Mouse (Mus musculus) macrophage (primary cell): ENCODE results near the gene 1190005I06Rik. TPM values are rescaled to one million over a fixed set of nuclear protein-coding genes. Genes with fewer than 3 reads are reported as not detected.

Source experiments
- H3K27ac ChIP-seq: fragments of 350-480 bp; formaldehyde crosslinking; 2 replicates; pipeline ENCODE4 v1.9.0; 2021
- H3K36me3 ChIP-seq: fragments of 350-480 bp; formaldehyde crosslinking; 2 replicates; pipeline ENCODE4 v1.9.0; 2021; ENCODE audit errors: inconsistent target
- H3K4me3 ChIP-seq: fragments of 350-480 bp; formaldehyde crosslinking; 2 replicates; pipeline ENCODE4 v1.9.0; 2021; ENCODE audit errors: inconsistent target
- H3K79me2 ChIP-seq: fragments of 350-480 bp; formaldehyde crosslinking; 2 replicates; pipeline ENCODE4 v1.9.0; 2021; ENCODE audit errors: inconsistent target
- WGBS: methylation state at CpG from one replicate; pipeline ENCODE4 v1.1.7; 2026; ENCODE audit warnings: inconsistent platforms; ENCODE audit not compliant: missing documents; 5-methylcytosine and 5-hydroxymethylcytosine counted together
- polyA plus RNA-seq: library from polyadenylated mRNA; stranded (reverse); fragments of 250-400 nt; gene quantifications from 3 replicates; pipeline ENCODE4 v1.2.4, GENCODE M21; 2018; ENCODE audit warnings: inconsistent platforms

The 1190005I06Rik gene
- polyA plus RNA-seq, 1 experiment from 2014 or later, result 0.83 TPM

DNA sequence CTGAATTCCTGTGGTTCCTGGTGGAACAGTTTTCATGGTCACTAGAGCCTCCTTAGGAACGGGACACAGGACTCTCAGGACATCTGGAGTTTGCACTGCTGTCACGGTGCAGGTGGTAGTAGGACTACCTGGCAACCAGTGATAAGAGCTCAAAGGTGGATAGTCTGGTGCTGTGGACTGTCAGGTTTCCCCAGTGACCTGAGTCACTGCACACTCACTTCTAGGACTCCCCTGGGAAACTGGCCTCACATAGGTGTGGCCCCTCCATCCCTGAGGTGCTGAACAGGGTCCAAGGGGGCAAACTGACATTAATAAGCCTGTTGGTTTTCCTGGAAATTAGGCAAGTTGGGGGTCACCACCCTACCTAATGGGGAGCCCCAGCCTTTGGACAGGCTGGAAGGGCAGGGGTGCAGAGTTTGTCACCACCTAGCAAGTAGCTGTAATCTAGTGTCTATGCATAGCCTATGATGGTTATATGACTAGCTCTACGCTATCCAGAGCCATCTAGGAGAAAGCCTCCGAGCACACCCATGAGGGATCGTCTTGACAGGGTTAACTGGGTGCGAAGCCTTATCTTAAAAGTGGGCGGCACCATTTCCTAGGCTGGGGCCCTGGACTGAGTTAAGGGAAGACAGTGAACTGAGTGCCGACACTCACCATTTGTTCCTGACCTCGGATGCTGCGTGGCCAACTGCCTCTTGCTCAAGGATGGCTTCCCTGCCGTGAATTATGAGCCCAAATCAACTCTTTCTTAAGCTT is 32.4 kb upstream of the 1190005I06Rik start:
- 63% methylated on average over 10 of the region's 11 CpGs for WGBS
- Histone ChIP-seq H3K79me2 (no peaks in the 10 kb centered on the region), H3K36me3 (peaks cover 5% of the 10 kb centered on the region; the same call in 1 of the 2 replicates), H3K27ac (no peak overlapping the region), H3K4me3 (no peak overlapping the region)

DNA sequence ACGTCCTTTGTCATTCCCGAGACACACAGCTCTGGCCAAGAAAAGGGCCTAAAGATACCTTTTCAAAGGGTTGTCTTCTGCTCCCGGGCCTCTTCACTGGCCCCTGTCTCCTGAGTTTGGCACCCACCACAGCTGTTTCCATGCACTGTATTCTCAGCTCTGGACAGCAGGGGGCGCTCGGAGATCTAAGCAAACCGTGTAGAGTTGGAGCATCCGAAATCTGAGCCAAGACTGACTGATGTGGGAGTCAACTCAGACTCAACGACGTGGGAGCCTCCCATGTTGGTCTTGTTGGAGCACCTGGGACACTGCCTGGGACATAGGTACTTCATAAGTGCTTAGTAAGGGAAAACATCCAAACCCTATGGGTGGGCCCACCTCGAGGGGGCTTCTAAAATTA is 31.0 kb upstream of the 1190005I06Rik start:
- H3K36me3 ChIP-seq, result peaks cover 12% of the 10 kb centered on the region; the same call in 1 of the 2 replicates
- no peaks in the 10 kb centered on the region for H3K79me2 ChIP-seq
- no peak overlapping the region for H3K27ac ChIP-seq
- H3K4me3 ChIP-seq, result no peak overlapping the region
- WGBS, result 19% methylated on average over 10 of the region's 10 CpGs

DNA sequence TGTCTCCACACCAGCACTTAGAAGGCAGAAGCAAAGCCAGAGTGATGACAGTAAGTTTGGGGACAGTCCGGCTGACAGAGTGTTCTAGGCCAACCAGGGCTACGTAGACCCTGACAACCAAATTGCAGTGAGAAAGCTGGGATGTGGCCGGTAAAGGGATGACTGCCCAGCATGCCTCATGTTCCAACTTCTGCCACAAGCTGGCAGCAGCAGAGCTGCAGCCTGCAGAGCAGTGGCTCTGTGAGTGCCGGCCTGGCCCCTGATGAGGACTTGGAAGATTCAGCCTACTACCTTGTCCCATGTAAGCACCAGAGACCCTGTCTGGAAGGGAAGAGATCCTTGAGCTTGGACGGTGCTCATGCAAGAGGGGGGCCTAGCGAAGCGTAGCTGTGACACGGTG is 28.3 kb upstream of the 1190005I06Rik start:
- H3K27ac ChIP-seq, result no peak overlapping the region
- WGBS, result 93% methylated on average over 7 of the region's 8 CpGs
- no peak overlapping the region for H3K4me3 ChIP-seq
- H3K79me2 ChIP-seq, result peaks cover 20% of the 10 kb centered on the region
- H3K36me3 ChIP-seq, result peaks cover 37% of the 10 kb centered on the region

DNA sequence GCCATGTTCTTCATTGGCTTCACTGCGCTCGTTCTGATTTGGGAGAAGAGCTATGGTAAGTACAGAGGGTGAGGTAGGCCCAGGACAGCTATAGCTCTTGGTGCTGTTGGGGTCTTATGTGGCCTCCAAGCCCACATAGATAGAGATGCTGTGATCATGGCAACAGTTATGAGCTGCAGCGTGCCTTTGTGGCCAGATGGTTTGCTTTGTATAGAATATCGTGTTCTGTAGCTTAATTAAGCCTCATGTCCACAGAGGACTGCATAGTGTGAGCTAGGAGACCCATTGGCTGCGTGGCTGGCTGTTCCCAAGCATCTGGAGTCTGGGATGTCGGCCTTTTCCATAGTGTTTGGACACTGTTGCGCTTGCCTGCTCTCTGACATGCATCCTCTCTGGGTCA is 25.9 kb upstream of the 1190005I06Rik start:
- peaks cover 44% of the 10 kb centered on the region for H3K79me2 ChIP-seq
- peaks cover 47% of the 10 kb centered on the region for H3K36me3 ChIP-seq
- no peak overlapping the region for H3K27ac ChIP-seq
- WGBS, result 91% methylated on average over 7 of the region's 7 CpGs
- H3K4me3 ChIP-seq, result no peak overlapping the region

DNA sequence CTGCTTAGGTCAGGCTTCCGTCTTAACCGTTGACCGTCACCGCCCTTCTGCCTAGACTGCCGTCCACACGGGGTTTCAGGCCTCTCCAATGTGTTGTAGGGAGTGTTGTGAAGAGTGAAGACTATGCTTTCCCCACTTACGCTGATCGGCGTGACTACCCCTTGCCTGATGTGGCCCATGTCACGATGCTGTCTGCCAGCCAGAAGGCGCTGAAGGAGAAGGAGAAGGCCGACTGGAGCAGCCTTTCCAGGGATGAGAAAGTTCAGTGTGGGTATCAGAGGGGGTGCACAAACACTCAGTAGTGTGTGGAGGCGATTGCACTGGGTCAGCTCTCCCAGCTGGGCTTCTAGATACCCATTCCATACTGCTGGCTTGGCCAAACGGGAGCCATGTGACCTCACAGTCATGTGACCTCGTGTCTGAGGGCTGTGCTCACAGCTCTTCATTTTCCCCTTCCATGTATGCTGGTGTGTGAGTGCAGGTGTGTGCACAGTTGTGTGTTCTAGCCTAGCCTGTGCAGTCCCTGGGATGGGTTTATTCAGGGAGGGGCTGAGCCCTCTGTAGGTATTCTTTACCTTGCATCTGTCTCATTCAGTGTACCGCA is 25.3 kb upstream of the 1190005I06Rik start:
- 91% methylated on average over 16 of the region's 16 CpGs for WGBS
- H3K4me3 ChIP-seq, result no peak overlapping the region

DNA sequence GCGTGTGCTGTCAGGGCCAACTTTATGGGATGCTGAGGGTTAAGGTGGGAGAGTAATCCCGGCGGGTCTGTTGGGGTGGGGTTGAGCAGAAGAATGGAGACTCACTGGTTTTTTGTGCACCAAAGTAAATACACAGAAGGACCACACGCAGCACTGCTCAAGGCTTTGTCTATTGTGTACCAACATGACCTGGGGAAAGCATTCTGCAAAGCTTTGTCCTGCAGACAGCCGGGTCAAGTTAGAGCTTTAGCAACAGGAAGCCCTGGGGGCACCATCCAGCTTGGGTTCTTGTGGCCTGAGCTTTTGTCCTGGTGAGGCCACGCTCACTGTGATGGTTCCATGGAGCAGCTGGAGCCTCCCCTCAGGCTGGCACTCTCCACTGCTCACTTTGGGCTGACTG is 24.3 kb upstream of the 1190005I06Rik start:
- WGBS, result 89% methylated on average over 6 of the region's 6 CpGs
- Histone ChIP-seq H3K79me2 (peaks cover 51% of the 10 kb centered on the region), H3K27ac (no peak overlapping the region), H3K4me3 (no peak overlapping the region), H3K36me3 (peaks cover 42% of the 10 kb centered on the region)

More for the DNA sequence above, 25.3 kb upstream of the 1190005I06Rik start:
- H3K27ac ChIP-seq, result no peak overlapping the region
- peaks cover 47% of the 10 kb centered on the region for H3K36me3 ChIP-seq
- H3K79me2 ChIP-seq, result peaks cover 44% of the 10 kb centered on the region

DNA sequence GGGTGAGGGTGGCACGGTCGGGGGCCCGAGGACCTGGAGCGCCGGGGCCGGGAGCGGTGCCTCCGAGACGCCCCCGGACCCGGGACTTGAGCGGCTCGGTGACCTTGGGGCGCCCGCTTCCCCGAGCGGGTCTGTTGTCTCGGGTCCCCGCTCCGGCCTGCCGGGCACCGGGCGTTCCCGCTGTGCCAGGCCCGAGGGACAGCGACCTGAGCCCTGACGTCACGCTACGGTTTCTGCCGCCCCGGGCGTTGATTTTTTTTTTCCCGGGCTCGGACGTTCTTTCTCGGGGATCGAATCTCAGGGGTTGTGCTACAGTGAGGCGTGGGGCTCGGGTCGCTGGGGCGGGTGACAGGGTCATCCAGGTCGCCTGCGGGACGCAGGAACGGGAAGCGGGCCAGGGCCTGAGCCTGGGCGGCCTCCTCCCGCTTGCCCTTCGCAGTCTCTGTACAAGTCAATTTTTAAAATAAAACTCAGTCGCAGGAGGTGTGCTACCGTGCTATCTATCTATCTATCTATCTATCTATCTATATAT is 21.0 kb upstream of the 1190005I06Rik start, which contains the start of gene Emc8:
Gene Emc8 (minus strand): TSS at position 200 of the 532 bp plus-strand sequence.
- peak within 1 kb of the TSS; percentile 74 for H3K4me3 ChIP-seq
- WGBS, result under 1% methylated on average over 51 of the region's 51 CpGs

DNA sequence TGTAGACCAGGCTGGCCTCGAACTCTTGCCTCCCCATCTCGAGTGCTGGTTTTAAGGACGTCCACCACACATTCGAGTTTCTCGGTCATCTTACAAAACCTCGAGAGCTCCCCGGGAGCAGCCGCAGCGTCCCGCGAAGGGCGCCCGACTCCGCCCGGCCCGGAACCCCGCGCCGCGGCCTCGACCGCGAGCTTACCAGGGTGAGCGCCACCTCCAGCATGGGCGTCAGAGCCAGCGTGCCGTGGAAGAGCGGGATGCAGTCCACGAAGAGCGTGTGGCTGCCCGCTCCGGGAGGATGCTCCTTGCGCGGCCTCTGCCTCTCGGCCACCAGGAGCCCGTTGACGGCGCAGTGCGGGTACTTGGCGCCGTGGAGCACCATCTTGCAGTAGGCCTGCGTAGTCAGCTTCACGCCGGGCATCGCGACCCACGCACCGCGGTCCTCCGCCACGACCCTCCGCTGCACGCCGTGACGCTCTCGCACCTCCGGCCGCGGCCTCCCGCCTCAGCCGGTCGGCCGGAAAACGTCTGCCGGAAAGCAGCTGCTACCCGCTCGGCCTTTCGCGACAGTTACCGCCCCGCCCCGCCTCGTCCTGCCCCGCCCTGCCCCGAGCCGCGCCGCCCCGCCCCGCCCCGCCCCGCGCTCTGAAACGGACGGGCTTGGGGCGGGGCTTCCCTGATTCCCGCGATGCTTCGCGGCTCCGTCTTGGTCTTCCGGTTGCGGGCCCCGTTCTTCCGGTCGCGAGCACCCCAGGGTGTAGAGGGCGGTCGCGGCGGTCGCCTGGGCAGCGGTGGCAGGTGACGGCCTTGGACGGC is 20.3 kb upstream of the 1190005I06Rik start, which contains the start of the genes Gm27021 and Cox4i1:
Gene Gm27021 (minus strand): TSS at position 519 of the 813 bp plus-strand sequence.
Gene Cox4i1 (plus strand): TSS at position 662 of the 813 bp plus-strand sequence.
- peaks cover 89% of the 10 kb centered on the region for H3K79me2 ChIP-seq
- H3K4me3 ChIP-seq, result peak within 1 kb of the TSS; percentile 74
- peaks cover 29% of the 10 kb centered on the region for H3K36me3 ChIP-seq
- WGBS, result under 1% methylated on average over 92 of the region's 105 CpGs
- H3K27ac ChIP-seq, result peak within 1 kb of the TSS; percentile 39

More for the DNA sequence above, 21.0 kb upstream of the 1190005I06Rik start, which contains the start of gene Emc8:
- H3K27ac ChIP-seq, result peak within 1 kb of the TSS; percentile 39
- H3K36me3 ChIP-seq, result peaks cover 35% of the 10 kb centered on the region
- H3K79me2 ChIP-seq, result peaks cover 82% of the 10 kb centered on the region

DNA sequence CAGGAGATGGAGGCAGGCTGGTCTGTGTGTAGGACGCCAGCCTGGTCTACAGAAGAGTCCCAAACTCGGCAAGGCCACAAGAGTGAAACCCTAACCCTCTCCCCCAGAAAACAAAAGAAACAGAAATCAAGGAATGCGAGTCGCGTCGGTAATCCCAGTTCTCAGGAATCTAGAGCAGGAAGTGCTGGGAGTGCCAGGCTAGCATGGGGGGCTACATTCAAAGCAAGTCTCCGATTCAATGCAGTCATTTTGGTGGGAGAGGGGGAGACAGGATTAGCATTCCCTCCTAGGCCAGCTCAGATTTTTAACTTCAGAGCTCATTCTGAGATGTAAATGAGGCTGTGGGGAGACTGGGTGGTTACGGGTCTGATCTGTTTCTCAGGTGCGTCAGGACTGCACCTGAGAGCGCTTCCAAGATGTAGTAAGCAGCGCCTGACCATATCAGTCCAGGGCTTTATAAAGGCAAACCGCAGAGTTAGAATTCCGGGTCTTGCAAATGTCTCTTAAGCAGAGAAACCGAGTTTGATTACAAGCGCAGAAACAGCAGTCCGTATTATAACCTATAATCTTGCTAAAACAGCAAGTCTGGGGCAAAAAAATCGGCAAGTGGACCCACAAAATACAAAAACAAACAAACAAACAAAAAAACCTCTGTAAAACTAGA is 19.5 kb upstream of the 1190005I06Rik start:
- peak overlapping the region; percentile 74 for H3K4me3 ChIP-seq
- H3K27ac ChIP-seq, result peak overlapping the region; percentile 39
- H3K36me3 ChIP-seq, result peaks cover 20% of the 10 kb centered on the region
- peaks cover 89% of the 10 kb centered on the region for H3K79me2 ChIP-seq
- WGBS, result 22% methylated on average over 17 of the region's 17 CpGs

DNA sequence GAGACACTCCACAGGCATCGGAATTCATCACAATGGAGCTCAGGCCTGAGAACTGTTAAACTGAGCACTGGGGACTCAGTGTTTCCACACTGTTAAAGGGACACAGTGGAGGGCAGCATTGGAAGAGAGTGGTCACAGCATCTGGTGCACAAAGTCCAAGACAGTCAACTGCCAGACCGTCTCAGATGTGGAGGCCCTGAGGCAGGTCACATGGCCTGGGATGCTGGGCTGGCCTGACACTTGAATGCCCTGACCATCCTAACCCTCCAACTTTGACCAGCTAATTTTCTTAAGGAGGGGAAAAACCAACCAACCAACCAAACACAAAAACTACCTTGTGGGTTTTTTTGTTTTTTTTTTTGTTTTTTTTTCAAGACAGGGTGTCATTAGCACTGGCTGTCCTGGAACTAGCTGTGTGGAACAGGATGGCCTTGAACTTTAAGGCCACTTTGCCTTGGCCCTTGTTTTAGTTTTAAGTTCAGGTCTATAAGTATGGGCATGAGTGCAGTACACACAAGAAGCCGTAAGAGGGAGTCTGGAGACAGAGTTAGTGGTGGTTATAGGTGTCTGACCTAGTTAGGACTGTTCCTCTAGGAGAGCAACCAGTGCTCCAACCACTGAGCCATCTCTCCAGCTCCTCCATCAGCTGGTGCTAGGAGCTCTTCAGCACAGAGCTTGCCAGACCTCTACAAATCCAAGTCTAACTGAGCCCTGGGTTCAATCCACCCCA is 18.5 kb upstream of the 1190005I06Rik start:
- Histone ChIP-seq H3K4me3 (no peak overlapping the region), H3K27ac (peak overlapping the region; percentile 32), H3K79me2 (peaks cover 89% of the 10 kb centered on the region), H3K36me3 (peaks cover 12% of the 10 kb centered on the region)
- whole genome bisulfite sequencing, result 74% methylated on average over 3 of the region's 3 CpGs

DNA sequence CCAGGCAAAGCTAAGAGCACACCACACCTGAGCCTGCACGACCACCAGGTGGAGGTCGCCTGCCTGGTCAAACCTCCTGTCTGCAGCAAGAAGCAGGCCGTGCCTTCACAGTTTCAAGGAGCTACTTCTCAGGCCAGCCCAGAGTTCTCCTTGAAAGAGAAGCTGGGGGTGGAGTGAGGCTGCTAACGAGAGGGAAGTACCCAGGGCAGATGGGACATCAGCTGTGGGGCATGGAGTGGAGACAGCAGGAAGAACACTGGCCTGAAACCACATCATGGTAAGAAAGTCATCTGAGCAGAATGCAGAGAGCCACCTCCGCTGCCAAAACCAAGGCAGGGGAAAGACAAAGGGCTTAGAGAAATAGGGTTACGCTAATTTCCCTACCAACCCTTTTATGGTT is 17.1 kb upstream of the 1190005I06Rik start:
- Histone ChIP-seq H3K36me3 (no peaks in the 10 kb centered on the region; the same call in 1 of the 2 replicates), H3K27ac (peak overlapping the region; percentile 32), H3K4me3 (no peak overlapping the region), H3K79me2 (peaks cover 89% of the 10 kb centered on the region)
- WGBS, result 38% methylated on average over 5 of the region's 6 CpGs

DNA sequence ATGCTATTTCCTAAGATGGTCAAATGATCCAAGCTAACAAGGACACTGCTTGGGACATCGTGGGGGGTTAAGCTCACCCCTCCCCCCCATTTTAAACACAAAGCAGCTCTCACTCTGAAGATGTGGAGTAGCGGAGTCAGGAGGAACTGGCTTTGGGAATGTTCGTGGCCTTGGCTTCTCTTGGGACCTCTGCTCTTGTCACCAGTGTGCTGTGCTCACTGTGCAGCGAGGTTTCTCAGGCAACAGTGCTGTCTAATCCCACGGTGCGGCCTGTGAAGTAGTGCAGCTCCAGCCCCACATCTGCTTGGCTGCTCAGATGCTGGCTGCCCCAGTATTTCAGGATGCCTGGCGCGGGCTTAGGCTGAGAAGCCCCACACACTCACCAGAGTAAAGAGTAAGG is 10.0 kb upstream of the 1190005I06Rik start:
- Histone ChIP-seq H3K27ac (no peak overlapping the region), H3K79me2 (peaks cover 56% of the 10 kb centered on the region), H3K36me3 (peaks cover 53% of the 10 kb centered on the region), H3K4me3 (no peak overlapping the region)
- 96% methylated on average over 8 of the region's 8 CpGs for WGBS

DNA sequence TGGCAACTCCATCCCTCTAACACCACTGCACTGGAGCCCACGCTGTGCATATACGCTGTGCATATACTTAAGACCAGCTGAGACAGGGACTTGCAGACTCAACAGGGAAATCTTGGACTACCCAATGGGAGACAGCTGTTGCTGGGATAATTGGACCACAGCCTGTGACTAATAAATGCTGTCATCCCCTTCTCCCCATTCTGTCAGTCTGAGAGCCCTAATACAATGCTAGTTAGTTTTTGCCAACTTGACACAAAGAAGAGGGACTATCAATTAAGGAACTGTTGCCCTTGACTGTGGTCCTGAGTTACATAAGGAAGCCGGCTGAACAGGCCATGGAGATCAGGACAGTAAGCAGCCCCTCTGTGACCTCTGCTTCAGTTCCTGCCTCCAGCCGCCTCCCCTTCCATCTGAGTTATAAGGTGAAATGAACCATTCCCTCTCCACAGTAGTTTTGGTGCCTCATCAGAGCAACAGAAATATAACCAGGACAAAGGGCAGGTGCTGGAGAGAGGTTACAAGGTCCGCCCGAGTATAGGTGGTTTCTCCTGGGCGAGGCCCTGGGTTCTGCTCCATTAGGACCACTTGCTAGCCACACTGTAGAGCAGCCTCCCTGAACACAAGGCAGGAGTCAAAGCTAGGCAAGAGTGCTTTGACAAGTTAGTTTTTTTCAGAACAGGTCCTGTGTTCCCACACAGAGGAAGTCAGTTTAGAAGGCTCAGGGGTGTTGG is 9.1 kb upstream of the 1190005I06Rik start:
- WGBS, result 87% methylated on average over 7 of the region's 7 CpGs
- Histone ChIP-seq H3K27ac (no peak overlapping the region), H3K36me3 (peaks cover 53% of the 10 kb centered on the region), H3K4me3 (no peak overlapping the region), H3K79me2 (peaks cover 46% of the 10 kb centered on the region)
